Mouse (Mus musculus) cerebellum, adult 2 months (tissue): ENCODE measurements around the gene Rhov.

ENCODE experiments used
- CTCF ChIP-seq: fragments of 200-500 bp; IDR thresholded peaks from 2 replicates; pipeline ENCODE4 v1.5.1; 2011; ENCODE audit warnings: low read depth, mild to moderate bottlenecking, control low read depth, low read length, moderate library complexity, borderline replicate concordance; ENCODE audit not compliant: insufficient read depth
- POLR2A ChIP-seq: fragments of 200-500 bp; IDR thresholded peaks from 2 replicates; pipeline ENCODE4 v1.6.1; 2011; ENCODE audit warnings: low read length, control low read depth, borderline replicate concordance; ENCODE audit not compliant: insufficient read depth

DNA sequence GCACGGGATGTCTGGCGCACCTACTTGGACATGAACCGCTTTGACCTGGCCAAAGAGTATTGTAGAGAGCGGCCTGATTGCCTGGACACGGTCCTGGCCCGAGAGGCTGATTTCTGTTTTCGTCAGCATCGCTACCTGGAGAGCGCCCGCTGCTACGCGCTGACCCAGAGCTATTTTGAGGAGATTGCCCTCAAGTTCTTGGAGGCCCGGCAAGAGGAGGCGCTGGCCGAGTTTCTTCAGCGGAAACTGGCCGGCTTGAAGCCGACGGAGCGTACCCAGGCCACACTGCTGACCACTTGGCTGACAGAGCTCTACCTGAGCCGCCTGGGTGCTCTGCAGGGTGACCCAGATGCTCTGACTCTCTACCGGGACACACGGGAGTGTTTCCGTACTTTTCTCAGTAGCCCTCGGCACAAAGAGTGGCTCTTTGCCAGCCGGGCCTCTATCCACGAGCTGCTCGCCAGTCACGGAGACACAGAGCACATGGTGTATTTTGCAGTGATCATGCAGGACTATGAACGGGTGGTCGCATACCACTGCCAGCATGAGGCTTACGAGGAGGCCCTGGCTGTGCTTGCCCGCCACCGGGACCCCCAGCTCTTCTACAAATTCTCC, 22.8 kb upstream of the Rhov start:
- TF ChIP-seq POLR2A (no peak), CTCF (no peak)
